Mouse (Mus musculus) skeletal muscle tissue, adult 2 months (tissue): Measurements from ENCODE around the gene Pah.

Source experiments
- DNase-seq: peaks from one replicate; pipeline ENCODE4 v3.0.0-alpha.2; 2012; ENCODE audit warnings: low read depth, low spot score

The Pah gene

DNA sequence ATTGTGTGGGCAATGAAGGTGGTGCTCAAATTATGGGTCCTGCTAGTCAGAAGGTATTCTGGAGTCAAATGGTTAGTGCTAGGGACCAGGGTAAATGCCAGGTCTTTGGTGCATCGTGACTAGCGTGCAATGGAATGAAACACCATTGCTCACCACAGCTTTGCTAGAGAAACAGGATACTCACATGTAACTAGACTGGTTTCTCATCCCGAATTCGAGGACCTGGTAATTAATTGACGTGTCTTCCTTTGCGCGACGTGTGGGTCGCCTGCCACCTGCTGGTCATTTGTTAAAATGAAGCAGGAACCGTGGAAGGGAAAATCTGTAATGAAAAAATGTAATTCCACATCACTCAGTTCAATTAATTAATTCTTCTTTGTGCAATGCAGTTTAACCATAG is 17.6 kb upstream of the Pah start:
- peak; percentile 6 for DNase-seq

DNA sequence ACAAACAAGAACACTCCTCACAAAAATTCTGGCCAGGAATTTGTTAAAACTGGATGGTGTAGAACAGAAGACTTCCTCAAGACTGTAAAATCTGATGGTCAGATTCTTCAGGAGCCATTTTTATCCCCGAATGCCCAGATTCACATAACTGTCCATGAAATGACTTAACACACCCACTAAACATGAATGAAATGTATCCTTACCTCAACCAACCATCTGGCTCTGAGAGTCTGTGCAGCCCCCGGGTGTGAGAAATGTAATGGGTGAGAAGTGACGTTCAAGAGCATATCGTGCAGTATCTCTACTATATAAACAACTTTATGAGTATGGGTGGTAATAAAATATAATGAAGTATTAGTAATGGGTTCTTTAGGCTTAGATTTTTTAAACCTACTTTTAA is 13.0 kb upstream of the Pah start:
- DNase-seq, result no peak

DNA sequence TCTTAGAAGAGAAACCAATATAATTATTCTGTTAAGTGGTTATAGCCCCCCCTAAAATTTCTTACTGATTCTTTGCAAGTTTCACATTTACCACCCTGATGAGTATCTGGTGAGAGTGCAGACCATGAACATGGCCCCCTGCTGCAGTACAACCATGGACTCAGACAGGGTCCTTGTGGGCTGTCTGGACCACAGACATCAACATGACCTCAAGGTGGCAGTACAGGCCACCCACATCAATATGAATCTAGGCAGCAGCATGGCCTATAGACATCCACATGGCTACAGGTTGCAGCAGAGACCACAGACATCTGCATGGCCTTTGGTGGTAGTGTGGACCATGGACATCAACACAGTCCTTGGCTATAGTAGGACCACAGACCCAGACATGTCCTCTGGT is 8.5 kb upstream of the Pah start:
- no peak for DNase-seq

DNA sequence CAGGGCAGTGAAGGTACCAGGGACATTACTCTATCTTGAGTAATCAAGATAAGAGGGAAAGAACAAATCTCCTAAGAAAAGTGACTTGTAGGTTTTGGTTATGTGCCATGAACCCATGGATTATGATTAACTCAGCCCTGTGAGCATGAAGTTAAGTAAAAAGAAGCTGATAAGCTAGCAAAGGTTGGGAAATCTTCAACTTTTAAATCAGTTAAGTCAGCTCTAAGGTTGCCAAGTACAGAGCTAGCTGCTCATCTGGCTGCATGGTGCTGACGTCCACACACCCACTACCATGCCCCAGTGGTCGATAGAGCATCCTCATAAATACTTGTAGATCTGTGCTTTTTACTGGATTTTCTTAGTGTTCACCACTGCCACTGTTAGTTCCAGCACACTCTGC is 3.0 kb upstream of the Pah start:
- no peak for DNase-seq

DNA sequence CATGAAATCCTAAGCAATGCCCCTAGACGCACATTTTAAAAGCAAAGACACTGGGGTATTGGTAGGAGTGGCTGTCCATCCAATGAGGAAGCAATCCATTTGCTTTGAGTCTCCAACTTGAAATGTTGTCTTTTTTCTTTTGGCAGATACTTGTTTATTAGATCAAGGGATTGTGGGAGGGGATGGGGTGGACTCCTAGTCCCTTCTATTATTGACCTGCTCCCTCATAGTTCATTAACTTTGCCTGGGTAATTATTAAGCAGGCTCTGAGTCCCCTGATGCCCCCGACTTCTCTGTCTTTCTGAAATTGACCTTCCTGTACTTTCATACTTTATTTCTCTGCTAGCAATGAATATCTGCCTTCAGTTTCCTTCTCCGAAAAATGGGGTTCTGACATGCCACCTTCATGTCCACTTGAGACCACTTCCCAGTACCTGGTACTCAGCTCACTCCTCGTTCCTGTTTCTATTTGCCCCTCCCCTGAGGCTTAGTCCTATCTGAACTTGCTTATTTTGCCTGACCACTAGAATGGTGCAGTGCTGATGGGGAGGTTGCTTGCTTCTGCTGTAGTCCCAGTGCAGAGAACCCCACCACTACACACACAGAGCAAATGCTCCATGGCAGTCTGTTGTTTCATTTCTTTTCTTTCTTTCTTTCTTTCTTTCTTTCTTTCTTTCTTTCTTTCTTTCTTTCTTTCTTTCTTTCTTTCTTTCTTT is 1.0 kb upstream of the Pah start:
- no peak for DNase-seq

DNA sequence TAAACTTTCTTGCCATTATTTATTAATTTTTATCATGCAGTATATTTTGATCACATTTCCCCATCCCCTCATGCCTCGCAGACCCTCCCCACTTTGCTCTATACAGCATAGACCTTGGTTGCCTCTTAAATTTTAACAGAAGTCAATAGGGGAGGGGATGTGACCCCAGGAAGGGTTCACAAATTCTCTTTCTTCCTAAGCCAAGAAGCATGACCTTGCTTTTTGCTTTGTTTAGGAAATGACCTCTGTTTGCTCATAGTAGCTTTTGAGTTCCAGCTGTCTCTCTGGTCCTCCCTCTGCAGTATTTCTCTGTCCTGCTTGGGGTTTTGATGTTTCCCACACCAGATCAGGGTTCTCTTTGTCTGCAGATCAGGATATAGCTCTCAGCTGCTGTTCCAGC is 12.6 kb downstream of the Pah start:
- DNase-seq, result no peak

DNA sequence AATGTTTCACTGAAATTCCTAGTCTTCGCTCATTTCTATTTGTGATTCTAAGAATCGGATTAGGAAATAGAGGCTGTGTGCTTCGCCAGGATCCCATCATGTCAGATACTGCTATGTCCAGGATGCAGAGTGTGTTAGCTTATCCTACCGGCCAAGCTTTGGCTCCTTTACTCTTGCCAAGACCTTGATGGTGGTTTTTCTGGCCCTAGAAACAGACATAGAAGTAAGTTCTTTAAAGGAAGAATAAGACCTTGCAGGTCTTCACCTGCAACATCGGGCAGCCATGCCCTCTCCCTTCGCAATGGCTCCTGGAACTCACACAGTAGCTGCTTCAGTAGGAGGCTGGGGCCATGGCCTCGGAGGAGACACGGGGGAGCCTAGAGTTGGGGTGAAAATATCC is 24.2 kb downstream of the Pah start:
- DNase-seq, result no peak

DNA sequence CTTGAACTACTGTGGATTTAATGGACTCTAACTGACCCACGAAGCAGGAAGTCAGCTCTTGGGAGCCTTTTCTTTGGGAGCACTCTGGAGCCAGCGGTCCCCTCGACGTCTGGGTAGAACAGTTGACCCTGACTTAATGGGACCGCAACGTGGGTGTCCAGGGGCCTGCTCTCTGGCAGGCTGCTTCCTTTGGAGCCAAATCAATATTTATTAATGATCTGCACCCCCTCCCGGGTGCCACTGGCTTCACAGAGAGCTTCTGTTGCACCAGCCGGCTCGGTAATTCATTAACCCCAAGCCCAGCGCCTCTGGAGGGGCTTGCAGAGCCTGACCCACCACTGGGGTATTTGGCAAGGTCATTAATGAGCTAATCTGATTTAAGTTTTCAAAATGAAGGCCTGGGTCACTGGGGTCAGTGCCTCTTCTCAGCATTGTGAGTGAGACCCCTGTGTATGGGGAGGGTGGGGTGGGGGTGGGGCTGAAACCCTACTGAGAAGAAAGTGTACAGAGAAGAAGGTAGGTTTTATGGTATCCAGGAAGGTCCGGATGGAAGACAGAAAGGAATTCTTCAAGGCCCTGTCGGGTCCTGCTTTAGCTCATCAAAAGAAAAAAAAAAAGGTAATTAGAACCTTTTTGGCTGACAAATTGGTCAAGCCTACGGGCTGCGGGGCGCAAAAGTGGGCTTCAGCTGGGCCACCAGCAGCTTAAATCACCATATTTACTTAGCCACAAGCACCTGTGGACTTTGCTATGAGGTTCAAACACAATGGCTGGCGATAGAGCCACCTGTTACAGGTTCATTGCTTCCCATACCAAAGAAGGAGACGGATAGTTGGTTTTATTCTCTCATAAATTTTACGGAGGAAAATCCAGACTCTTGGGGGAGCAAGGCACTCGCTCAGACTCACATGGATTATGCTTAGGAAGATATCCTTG is 25.0 kb downstream of the Pah start:
- no peak for DNase-seq

DNA sequence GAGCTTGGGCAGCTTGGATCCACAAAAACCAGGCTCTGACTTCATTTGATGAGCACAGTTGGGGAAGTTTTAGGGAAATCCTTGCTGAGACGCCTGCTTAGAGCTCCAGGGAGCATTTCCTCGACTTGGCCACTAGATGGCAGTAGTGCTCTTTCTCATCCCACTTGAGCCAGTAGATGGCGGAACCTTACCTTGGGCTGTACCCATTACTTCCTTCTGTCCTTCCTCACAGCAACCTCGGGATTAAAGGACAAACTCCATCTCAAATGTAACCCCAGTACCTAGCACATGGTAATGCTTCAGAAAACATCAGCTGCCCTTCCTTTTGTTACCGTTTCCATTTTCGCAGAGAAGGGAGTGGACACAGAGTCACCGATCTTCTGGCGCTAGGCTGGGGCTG is 31.1 kb downstream of the Pah start:
- DNase-seq, result peak; percentile 49

DNA sequence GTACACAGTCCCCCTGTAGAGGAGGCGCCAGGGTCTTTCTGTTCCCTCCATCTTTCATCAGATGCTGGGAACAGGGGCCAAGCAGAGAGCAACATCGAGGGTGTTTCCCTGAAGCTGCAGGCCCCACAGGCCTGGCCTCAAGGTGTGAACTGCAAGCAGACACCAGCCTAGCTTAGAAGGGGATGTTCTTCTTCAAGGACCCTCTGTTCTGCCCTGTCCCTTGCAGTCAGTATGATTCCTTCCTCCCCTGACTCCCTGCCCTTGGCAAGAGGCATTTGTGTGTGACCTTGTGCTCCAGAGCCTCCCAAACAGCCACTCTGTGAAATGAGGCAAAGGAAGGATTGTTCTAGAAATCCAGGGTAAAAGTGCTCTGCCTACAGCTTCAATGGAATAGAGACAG is 34.8 kb downstream of the Pah start:
- DNase-seq, result no peak

DNA sequence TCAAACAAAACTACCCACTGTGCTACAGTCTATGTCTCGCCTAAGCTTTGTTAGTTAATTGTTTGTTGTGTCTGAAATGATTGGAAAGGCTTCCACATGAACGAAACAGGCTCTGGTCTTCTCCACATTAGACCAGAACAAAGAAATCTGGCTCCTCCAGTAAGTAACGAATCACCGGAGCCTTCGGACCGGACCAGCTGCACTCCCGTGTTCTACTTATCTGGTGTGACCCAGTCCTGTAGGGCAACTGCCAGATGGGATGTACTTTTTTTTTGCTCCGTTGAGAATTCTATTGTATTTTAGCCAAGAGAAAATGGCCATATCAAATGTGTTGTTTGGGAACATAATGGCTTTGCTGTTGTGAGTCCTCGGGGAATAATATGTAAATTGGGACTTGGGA is 42.2 kb downstream of the Pah start:
- DNase-seq, result peak; percentile 7

DNA sequence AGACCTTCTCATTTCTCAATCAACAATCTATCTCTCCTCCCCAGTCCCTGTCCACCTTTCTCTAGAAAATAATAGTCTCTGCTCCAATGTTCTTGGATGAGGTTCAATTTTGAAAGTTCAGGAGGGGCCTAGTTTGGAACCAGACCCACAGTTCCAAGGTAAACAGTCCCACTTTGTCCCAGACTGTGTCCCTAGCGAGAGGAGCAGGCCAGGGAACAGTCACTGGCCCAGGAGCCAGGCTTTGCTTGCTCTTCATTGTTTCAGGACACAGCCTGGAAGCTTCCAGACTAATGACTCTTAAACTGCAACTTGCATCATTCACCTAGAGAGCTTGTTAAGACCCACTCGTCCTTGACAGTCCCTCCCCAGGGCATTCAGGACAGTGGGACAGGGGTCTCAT is 44.1 kb downstream of the Pah start:
- DNase-seq, result no peak

DNA sequence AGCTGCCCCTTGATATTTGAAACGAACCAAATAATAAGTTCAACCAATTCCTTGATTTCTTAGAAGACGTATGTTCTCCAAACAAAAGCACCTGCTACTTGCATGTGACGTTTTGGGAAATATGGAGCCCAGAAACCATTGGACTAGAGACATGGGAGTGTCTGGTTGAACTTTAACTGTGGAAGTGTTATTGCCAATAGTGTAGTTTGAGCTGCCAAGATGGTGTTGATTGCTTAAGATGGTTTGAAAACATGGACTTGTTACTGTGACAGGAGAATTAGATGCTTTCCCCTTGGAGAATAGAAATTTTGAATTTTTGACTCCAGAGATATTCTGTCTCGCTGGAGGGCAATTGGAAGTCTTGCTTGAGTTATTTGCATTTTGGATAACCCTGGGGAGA is 50.9 kb downstream of the Pah start:
- DNase-seq, result no peak

DNA sequence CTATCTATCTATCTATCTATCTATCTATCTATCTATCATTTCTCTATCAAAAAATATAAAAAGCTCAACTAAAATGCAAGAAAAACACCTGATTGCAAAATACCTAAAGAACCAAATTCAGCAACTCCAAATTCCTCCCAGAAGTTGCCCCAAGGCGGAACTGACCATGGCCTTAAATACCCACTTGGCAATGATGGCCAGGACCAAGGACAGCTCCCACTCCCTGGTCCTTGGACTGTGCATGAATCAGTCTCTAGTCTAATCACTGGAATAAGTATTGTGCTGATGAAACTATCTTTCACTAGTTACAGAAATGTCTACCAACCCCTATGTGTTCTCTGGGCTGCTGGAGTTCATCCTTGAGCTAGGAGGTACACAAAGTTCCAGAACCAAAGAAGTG is 65.1 kb downstream of the Pah start:
- DNase-seq, result no peak

DNA sequence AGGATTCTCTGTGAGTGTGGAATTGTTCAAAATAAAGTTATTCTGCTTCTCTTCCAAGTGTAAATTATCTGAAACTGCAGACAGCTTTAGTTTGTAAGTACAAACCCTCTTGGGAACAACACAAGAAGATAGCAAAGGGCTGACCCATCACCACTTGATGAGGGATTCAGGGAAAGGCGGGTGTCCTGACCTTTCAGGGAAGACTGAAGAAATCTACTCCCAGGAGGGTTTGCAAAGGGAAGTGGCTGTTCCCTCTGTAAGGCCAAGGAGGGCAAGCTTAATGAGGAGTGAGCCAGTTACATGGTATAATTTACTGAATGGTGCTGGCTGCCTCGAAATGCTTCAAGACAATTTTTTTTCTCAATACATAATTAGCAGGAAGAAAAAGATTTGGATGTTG is 72.3 kb downstream of the Pah start:
- DNase-seq, result peak; percentile 19

DNA sequence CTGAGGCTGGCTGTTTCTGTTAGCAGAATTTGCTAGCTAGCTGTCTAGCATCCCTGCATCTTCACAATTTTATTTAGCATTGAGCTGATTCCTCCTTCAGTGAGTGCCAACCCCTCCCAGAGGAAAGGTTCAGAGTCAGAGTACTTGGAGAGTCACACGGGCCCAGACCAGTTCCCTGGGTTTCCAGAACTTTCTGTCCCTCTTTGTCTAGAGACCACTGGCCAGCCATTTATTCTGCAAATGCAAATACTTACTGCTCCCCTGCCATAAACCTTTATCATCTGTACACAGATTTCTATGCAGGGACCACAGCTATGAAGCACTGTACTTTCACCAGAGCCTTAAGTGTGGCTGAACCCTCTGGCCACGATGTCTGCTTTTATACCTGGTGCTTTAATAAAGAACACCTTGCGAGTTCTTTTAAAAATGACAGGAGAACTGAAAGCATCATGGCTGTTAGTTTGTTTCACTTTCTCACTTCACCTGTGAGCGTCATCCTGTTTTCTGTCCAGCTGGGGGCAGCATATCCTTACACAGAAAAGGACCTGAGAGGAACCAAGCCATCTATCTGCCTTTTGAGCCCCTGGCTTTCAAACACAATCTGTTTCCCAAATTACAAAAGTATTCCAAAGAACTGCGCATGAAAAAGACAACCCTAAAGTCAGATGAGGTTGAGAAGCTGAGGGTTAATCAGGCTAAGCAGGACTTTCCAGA is 74.9 kb downstream of the Pah start:
- DNase-seq, result peak; percentile 28

DNA sequence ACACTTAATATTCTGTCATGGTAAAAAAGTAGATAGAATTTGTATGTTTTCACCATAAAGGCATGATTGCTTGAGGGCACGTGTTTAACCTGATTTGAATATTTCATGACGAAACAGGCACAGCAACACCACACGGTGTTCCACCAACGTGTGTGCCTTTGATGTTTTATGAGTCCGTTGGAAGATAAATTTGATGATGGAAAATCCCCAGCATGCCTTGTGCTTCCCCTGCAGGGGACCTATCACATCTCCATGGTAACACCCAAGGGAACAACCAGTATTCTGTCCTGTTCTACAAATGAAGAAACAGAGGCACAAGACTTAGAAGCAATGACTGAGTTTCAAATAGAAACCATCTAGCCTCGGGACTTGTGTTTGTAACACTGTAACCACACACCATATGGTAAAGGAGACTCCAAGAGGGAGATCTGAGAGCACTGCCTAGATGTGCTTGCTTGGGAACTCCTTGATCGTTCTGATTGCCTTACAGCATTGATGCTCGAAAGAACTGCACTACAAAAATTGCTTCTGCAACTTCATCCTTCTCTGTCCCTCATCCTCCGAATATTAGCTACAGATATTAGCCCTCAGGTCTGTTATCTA is 75.6 kb downstream of the Pah start:
- DNase-seq, result no peak

DNA sequence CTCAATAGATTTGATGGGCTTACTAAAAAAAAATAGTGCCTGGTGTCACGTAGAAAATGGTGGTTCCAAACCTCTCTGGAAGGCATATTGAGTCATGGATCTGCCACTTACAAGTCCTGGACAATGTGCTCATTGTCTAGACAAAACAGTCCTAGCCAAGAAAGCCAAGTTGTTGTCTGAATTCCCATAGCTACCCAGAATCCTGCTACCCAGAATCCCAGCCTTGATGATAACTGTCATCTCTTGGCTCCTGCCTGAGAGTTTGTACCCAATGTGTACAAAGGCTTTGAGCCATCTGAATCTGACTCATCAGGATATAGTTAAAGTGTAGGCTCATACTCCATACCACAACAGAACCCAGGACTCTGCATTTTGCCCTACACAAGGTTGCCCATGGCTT is 80.6 kb downstream of the Pah start:
- DNase-seq, result no peak

DNA sequence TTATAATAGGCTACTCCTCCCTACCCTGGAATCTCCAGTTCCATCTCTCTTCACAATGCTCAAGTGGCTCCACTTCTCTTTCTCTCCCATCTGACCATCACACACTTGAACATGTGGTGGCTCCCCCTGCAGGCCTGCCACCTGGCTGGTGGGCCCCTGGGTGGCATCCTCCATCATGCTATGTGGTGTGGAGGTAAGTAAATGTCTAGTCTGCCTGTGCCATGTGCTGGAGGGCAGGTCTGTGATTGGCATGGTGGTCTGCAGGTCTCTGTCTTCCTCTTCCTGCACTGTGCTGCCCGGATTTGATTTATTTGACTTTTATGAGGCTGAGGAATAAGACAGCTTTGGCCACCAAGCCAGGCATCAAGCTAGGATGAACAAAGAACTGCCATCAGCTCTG is 103.6 kb downstream of the Pah start:
- no peak for DNase-seq
